Mouse (Mus musculus) layer of hippocampus, adult 8-10 months (tissue): ENCODE measurements around the gene C2cd2. TPM values are rescaled to one million over a fixed set of nuclear protein-coding genes. Genes with fewer than 3 reads are reported as not detected.

Source experiments
- DNase-seq, 2 experiments: peaks; one replicate each; pipeline ENCODE4 v3.0.0; 2022; ENCODE audit warnings: low spot score in 2 of 2
- microRNA-seq, 2 experiments: library from miRNA; unstranded; fragments of <30 nt; microRNA quantifications; one replicate each; pipeline ENCODE4 v1.2.0; 2022
- total RNA-seq, 4 experiments: library from RNA; stranded (reverse); gene quantifications; 2 replicates each; pipeline ENCODE4 v1.2.4; 2022

The C2cd2 gene
- total RNA-seq, 4 experiments from 2014 or later = 11.1 to 14.8 (median 12.2) TPM

DNA sequence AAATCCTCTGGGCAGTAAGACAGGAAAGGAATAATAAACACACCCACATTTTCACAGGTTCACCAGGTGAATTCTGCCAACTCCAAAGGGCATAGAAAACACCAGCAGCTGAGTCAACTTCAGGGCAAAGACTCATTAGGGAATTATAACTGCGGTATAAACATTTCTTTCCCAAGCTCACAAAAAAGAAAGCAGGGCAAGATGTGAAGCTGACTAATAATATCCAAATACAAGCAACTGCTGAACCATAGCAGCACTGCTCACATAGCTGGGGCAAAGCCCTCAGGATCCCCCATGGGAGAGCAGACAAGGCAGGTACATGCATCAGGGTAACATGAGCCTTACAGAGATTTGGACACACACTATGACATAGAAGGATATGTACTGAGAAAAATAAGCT, 145.0 kb downstream of the C2cd2 start:
- no peak for DNase-seq

DNA sequence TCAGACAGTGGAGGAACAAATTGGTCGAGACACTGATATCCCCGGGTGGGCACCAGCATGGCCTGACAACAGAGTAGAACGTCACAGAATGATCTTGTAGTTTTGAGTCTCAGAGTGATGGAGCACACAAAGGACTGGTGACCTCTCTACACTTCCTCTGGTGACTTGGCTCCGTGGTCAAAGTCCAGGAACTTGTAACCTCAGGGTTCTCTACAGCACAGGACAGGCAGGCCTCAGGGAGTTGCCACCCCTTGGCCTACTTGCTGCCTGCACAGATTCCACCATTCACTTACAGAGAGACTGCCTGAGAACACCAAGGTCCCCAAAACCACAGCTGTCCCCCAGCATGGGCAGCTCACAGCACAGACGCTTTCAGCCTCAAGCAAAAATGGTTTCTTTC, 147.1 kb downstream of the C2cd2 start:
- DNase-seq = no peak

- DNase-seq = peak in 1 of 2 experiments; percentile 28
Measured at GRCm38 (mm10) chr16:97814060-97814459, 148.3 kb downstream of the C2cd2 start.

GRCm38 (mm10) chr16:97808881-97809280, 153.5 kb downstream of the C2cd2 start:
- DNase-seq = no peak

GRCm38 (mm10) chr16:97805646-97806045, 156.8 kb downstream of the C2cd2 start:
- no peak for DNase-seq

Small RNAs within 50 kb of the gene (microRNA-seq; reads per million reads assigned to microRNA genes)
- 0 reads per million in 2 experiments for gene Mir6964

Other genes starting within 250 kb of the C2cd2 start
- gene Ripk4, start 198.8 kb downstream of the C2cd2 start, total RNA-seq = 1 to 10 TPM in 1 of 4 experiments, under 1 TPM in 3; 0.45 to 1.3 (median 0.70) TPM
- gene Prdm15, start 110.7 kb downstream of the C2cd2 start, total RNA-seq = 10 to 100 TPM; 22.0 to 29.2 (median 24.6) TPM
- 10 to 100 TPM; 23.0 to 33.6 (median 25.5) TPM for gene Zbtb21, start within 50 bp of the C2cd2 start, total RNA-seq
- 10 to 100 TPM; 18.2 to 28.7 (median 25.5) TPM for gene B230307C23Rik, start 34.7 kb upstream of the C2cd2 start, total RNA-seq
- gene A630089N07Rik, start 119.9 kb upstream of the C2cd2 start, total RNA-seq = 10 to 100 TPM in 1 of 4 experiments, 1 to 10 TPM in 3; 7.4 to 10.1 (median 8.8) TPM